Mouse (Mus musculus): ENCODE measurements around the gene AI593442. TPM values are rescaled to one million over a fixed set of nuclear protein-coding genes. Genes with fewer than 3 reads are reported as not detected.

Gene AI593442
- polyA plus RNA-seq, 1 experiment from 2014 or later = 1.7 TPM

GRCm38 (mm10) chr9:52675937-52676336, 3.6 kb downstream of the AI593442 start:
- ATAC-seq (replicated peaks; ENCODE audit: insufficient number of reproducible peaks, low FRiP score, low TSS enrichment, low read depth) = no peak
- peaks cover 32% of the 10 kb centered on the region for H3K27me3 ChIP-seq (ENCODE audit: control insufficient read depth, insufficient read depth, low read length)
- WGBS = 65% methylated on average over 3 of the region's 3 CpGs

GRCm38 (mm10) chr9:52661422-52661821, 18.2 kb downstream of the AI593442 start:
- ATAC-seq (replicated peaks; ENCODE audit: insufficient number of reproducible peaks, low FRiP score, low TSS enrichment, low read depth) = no peak
- DNase-seq (ENCODE audit: low spot score) = no peak
- WGBS = 79% methylated on average over 3 of the region's 3 CpGs

More at GRCm38 (mm10) chr9:52675937-52676336, 3.6 kb downstream of the AI593442 start:
- H3K4me2 ChIP-seq (ENCODE audit: low read depth, low read length) = no peak overlapping the region
- no peak overlapping the region for H3K4me3 ChIP-seq (ENCODE audit: low read depth, low read length)
- no peak overlapping the region for H3K27ac ChIP-seq (replicated peaks; ENCODE audit: low read depth, low read length)
- DNase-seq (ENCODE audit: low spot score) = no peak
- H3K9me3 ChIP-seq (replicated peaks; ENCODE audit: control insufficient read depth, low read length) = no peaks in the 10 kb centered on the region
- no peaks in the 10 kb centered on the region for H3K36me3 ChIP-seq (replicated peaks; ENCODE audit: control insufficient read depth, insufficient read depth, low read depth, low read length)
- peaks cover 6% of the 10 kb centered on the region for H3K4me1 ChIP-seq (ENCODE audit: control insufficient read depth, insufficient read depth, low read length)
- H3K9ac ChIP-seq (replicated peaks; ENCODE audit: low read length) = no peak overlapping the region

GRCm38 (mm10) chr9:52650341-52650951, 29.1 kb downstream of the AI593442 start:
- H3K4me1 ChIP-seq (ENCODE audit: control insufficient read depth, insufficient read depth, low read length) = no peaks in the 10 kb centered on the region
- 79% methylated on average over 5 of the region's 5 CpGs for WGBS
- DNase-seq (ENCODE audit: low spot score) = no peak

More at GRCm38 (mm10) chr9:52661422-52661821, 18.2 kb downstream of the AI593442 start:
- Histone ChIP-seq H3K4me1 (ENCODE audit: control insufficient read depth, insufficient read depth, low read length) (no peaks in the 10 kb centered on the region), H3K4me3 (ENCODE audit: low read depth, low read length) (no peak overlapping the region), H3K4me2 (ENCODE audit: low read depth, low read length) (no peak overlapping the region), H3K9ac (replicated peaks; ENCODE audit: low read length) (no peak overlapping the region), H3K27me3 (ENCODE audit: control insufficient read depth, insufficient read depth, low read length) (no peaks in the 10 kb centered on the region), H3K27ac (replicated peaks; ENCODE audit: low read depth, low read length) (no peak overlapping the region), H3K9me3 (replicated peaks; ENCODE audit: control insufficient read depth, low read length) (no peaks in the 10 kb centered on the region), H3K36me3 (replicated peaks; ENCODE audit: control insufficient read depth, insufficient read depth, low read depth, low read length) (no peaks in the 10 kb centered on the region)

GRCm38 (mm10) chr9:52645312-52645711, 34.3 kb downstream of the AI593442 start:
- H3K36me3 ChIP-seq (replicated peaks; ENCODE audit: control insufficient read depth, insufficient read depth, low read depth, low read length) = no peaks in the 10 kb centered on the region
- H3K9ac ChIP-seq (replicated peaks; ENCODE audit: low read length) = no peak overlapping the region
- WGBS = 76% methylated on average over 2 of the region's 2 CpGs
- H3K4me3 ChIP-seq (ENCODE audit: low read depth, low read length) = no peak overlapping the region
- H3K27me3 ChIP-seq (ENCODE audit: control insufficient read depth, insufficient read depth, low read length) = no peaks in the 10 kb centered on the region
- H3K9me3 ChIP-seq (replicated peaks; ENCODE audit: control insufficient read depth, low read length) = no peaks in the 10 kb centered on the region
- no peaks in the 10 kb centered on the region for H3K4me1 ChIP-seq (ENCODE audit: control insufficient read depth, insufficient read depth, low read length)
- ATAC-seq (replicated peaks; ENCODE audit: insufficient number of reproducible peaks, low FRiP score, low TSS enrichment, low read depth) (no peak), DNase-seq (ENCODE audit: low spot score) (no peak)
- no peak overlapping the region for H3K27ac ChIP-seq (replicated peaks; ENCODE audit: low read depth, low read length)
- no peak overlapping the region for H3K4me2 ChIP-seq (ENCODE audit: low read depth, low read length)

More at GRCm38 (mm10) chr9:52650341-52650951, 29.1 kb downstream of the AI593442 start:
- Histone ChIP-seq H3K27ac (replicated peaks; ENCODE audit: low read depth, low read length) (no peak overlapping the region), H3K9ac (replicated peaks; ENCODE audit: low read length) (no peak overlapping the region), H3K4me3 (ENCODE audit: low read depth, low read length) (no peak overlapping the region), H3K9me3 (replicated peaks; ENCODE audit: control insufficient read depth, low read length) (no peaks in the 10 kb centered on the region), H3K36me3 (replicated peaks; ENCODE audit: control insufficient read depth, insufficient read depth, low read depth, low read length) (no peaks in the 10 kb centered on the region), H3K27me3 (ENCODE audit: control insufficient read depth, insufficient read depth, low read length) (no peaks in the 10 kb centered on the region), H3K4me2 (ENCODE audit: low read depth, low read length) (no peak overlapping the region)
- ATAC-seq (replicated peaks; ENCODE audit: insufficient number of reproducible peaks, low FRiP score, low TSS enrichment, low read depth) = no peak

- Histone ChIP-seq H3K4me3 (ENCODE audit: low read depth, low read length) (no peak overlapping the region), H3K9me3 (replicated peaks; ENCODE audit: control insufficient read depth, low read length) (no peaks in the 10 kb centered on the region), H3K27ac (replicated peaks; ENCODE audit: low read depth, low read length) (no peak overlapping the region), H3K9ac (replicated peaks; ENCODE audit: low read length) (no peak overlapping the region), H3K27me3 (ENCODE audit: control insufficient read depth, insufficient read depth, low read length) (no peaks in the 10 kb centered on the region), H3K36me3 (replicated peaks; ENCODE audit: control insufficient read depth, insufficient read depth, low read depth, low read length) (no peaks in the 10 kb centered on the region), H3K4me2 (ENCODE audit: low read depth, low read length) (no peak overlapping the region), H3K4me1 (ENCODE audit: control insufficient read depth, insufficient read depth, low read length) (no peaks in the 10 kb centered on the region)
- ATAC-seq (replicated peaks; ENCODE audit: insufficient number of reproducible peaks, low FRiP score, low TSS enrichment, low read depth) (no peak), DNase-seq (ENCODE audit: low spot score) (no peak)
- WGBS = 65% methylated on average over 4 of the region's 4 CpGs
Observed at GRCm38 (mm10) chr9:52644626-52645025, 35.0 kb downstream of the AI593442 start.

- DNase-seq (ENCODE audit: low spot score) = no peak
- WGBS = 76% methylated on average over 4 of the region's 4 CpGs
- Histone ChIP-seq H3K27ac (replicated peaks; ENCODE audit: low read depth, low read length) (no peak overlapping the region), H3K27me3 (ENCODE audit: control insufficient read depth, insufficient read depth, low read length) (no peaks in the 10 kb centered on the region), H3K9me3 (replicated peaks; ENCODE audit: control insufficient read depth, low read length) (no peaks in the 10 kb centered on the region), H3K4me3 (ENCODE audit: low read depth, low read length) (no peak overlapping the region), H3K4me2 (ENCODE audit: low read depth, low read length) (no peak overlapping the region), H3K4me1 (ENCODE audit: control insufficient read depth, insufficient read depth, low read length) (no peaks in the 10 kb centered on the region), H3K9ac (replicated peaks; ENCODE audit: low read length) (no peak overlapping the region), H3K36me3 (replicated peaks; ENCODE audit: control insufficient read depth, insufficient read depth, low read depth, low read length) (no peaks in the 10 kb centered on the region)
- ATAC-seq (replicated peaks; ENCODE audit: insufficient number of reproducible peaks, low FRiP score, low TSS enrichment, low read depth) = no peak
Observed at GRCm38 (mm10) chr9:52644156-52644555, 35.4 kb downstream of the AI593442 start.

GRCm38 (mm10) chr9:52635991-52636390, 43.6 kb downstream of the AI593442 start:
- peak; percentile 71 for DNase-seq (ENCODE audit: low spot score)
- H3K36me3 ChIP-seq (replicated peaks; ENCODE audit: control insufficient read depth, insufficient read depth, low read depth, low read length) = no peaks in the 10 kb centered on the region
- H3K27ac ChIP-seq (replicated peaks; ENCODE audit: low read depth, low read length) = no peak overlapping the region
- no peak overlapping the region for H3K4me2 ChIP-seq (ENCODE audit: low read depth, low read length)
- H3K9me3 ChIP-seq (replicated peaks; ENCODE audit: control insufficient read depth, low read length) = no peaks in the 10 kb centered on the region
- no peaks in the 10 kb centered on the region for H3K27me3 ChIP-seq (ENCODE audit: control insufficient read depth, insufficient read depth, low read length)
- no peak overlapping the region for H3K4me3 ChIP-seq (ENCODE audit: low read depth, low read length)
- ATAC-seq (replicated peaks; ENCODE audit: insufficient number of reproducible peaks, low FRiP score, low TSS enrichment, low read depth) = no peak
- WGBS = 53% methylated on average over 2 of the region's 2 CpGs
- H3K4me1 ChIP-seq (ENCODE audit: control insufficient read depth, insufficient read depth, low read length) = no peaks in the 10 kb centered on the region
- H3K9ac ChIP-seq (replicated peaks; ENCODE audit: low read length) = no peak overlapping the region

GRCm38 (mm10) chr9:52623926-52624325, 55.7 kb downstream of the AI593442 start:
- ATAC-seq (replicated peaks; ENCODE audit: insufficient number of reproducible peaks, low FRiP score, low TSS enrichment, low read depth) (no peak), DNase-seq (ENCODE audit: low spot score) (no peak)
- H3K27me3 ChIP-seq (ENCODE audit: control insufficient read depth, insufficient read depth, low read length) = no peaks in the 10 kb centered on the region
- no peaks in the 10 kb centered on the region for H3K9me3 ChIP-seq (replicated peaks; ENCODE audit: control insufficient read depth, low read length)
- H3K9ac ChIP-seq (replicated peaks; ENCODE audit: low read length) = no peak overlapping the region
- H3K36me3 ChIP-seq (replicated peaks; ENCODE audit: control insufficient read depth, insufficient read depth, low read depth, low read length) = no peaks in the 10 kb centered on the region
- H3K27ac ChIP-seq (replicated peaks; ENCODE audit: low read depth, low read length) = no peak overlapping the region
- no peaks in the 10 kb centered on the region for H3K4me1 ChIP-seq (ENCODE audit: control insufficient read depth, insufficient read depth, low read length)
- WGBS = 42% methylated on average over 4 of the region's 4 CpGs
- H3K4me2 ChIP-seq (ENCODE audit: low read depth, low read length) = no peak overlapping the region
- no peak overlapping the region for H3K4me3 ChIP-seq (ENCODE audit: low read depth, low read length)
